Mouse (Mus musculus) kidney, postnatal 36 days (tissue): ENCODE results near the gene Ccdc97.
A peak's percentile ranks its signal among the peaks of the same experiment; 100 is the strongest.

Experiments used
- DNase-seq, 2 experiments: peaks; one replicate each; pipeline ENCODE4 v3.0.0; 2021 to 2022; ENCODE audit warnings: mixed read lengths in 2 of 2

The Ccdc97 gene

GRCm38 (mm10) chr7:25687811-25688401 is 31.0 kb downstream of the Ccdc97 start:
- DNase-seq: peak; percentile 54 to 79

- peak; percentile 77 to 88 for DNase-seq
These were observed 32.0 kb downstream of the Ccdc97 start, which contains the start of gene Tgfb1 for GRCm38 (mm10) chr7:25686680-25687531. Gene Tgfb1 (plus strand): TSS chr7:25687002.

DNA sequence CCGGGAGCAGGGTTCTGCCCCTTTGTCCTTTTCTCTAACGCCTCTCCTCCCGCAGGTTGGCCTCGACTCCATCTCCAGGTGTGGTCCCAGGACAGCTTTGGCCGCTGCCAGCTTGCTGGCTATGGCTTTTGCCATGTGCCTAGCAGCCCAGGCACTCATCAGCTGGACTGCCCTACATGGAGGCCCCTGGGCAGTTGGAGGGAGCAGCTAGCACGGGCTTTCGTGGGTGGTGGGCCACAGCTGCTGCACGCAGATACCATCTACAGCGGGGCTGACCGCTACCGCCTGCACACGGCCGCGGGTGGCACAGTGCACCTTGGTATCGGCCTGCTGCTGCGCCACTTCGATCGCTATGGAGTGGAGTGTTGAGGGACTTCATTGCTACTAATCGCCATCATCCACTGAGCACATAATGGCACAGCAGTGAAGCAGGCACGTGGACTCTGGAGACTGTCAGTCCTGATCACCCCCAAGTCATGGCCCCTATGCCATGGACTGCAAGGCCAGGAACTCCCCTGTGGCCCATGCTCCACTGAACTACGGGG is 32.9 kb downstream of the Ccdc97 start:
- DNase-seq: no peak

DNA sequence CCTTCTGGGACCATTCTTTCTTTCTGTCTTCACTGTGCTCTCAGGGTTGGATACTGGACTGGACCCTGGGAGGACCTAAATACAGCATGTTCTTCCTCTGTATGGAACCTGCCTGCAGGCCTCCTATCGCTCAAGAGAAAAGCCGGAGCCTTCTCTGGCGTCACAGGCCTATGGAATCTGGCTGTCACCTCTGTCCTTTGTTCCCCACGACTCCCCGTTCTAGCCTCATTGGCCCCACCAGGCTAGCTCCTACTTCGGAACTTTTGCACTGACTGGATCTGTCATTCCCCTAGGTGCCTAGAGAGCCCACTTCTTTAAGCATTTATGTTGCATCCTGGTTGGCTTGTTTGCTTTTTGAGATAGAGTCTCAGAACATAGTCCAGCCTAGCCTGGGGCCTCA is 34.2 kb downstream of the Ccdc97 start:
- DNase-seq: no peak

- peak in 1 of 2 experiments; percentile 52 for DNase-seq
These were observed 35.3 kb downstream of the Ccdc97 start for GRCm38 (mm10) chr7:25683474-25684180.

GRCm38 (mm10) chr7:25681341-25682231 is 37.3 kb downstream of the Ccdc97 start:
- DNase-seq: no peak

- peak; percentile 97 to 98 for DNase-seq
These were observed 38.2 kb downstream of the Ccdc97 start, which contains the start of gene B9d2 for GRCm38 (mm10) chr7:25680514-25681258. Gene B9d2 (plus strand): TSS chr7:25680780.

GRCm38 (mm10) chr7:25679971-25680370 is 38.9 kb downstream of the Ccdc97 start:
- DNase-seq: peak in 1 of 2 experiments; percentile 46

GRCm38 (mm10) chr7:25677013-25677412 is 41.9 kb downstream of the Ccdc97 start:
- DNase-seq: no peak

GRCm38 (mm10) chr7:25676085-25676781 is 42.7 kb downstream of the Ccdc97 start:
- DNase-seq: peak; percentile 94 to 95

DNA sequence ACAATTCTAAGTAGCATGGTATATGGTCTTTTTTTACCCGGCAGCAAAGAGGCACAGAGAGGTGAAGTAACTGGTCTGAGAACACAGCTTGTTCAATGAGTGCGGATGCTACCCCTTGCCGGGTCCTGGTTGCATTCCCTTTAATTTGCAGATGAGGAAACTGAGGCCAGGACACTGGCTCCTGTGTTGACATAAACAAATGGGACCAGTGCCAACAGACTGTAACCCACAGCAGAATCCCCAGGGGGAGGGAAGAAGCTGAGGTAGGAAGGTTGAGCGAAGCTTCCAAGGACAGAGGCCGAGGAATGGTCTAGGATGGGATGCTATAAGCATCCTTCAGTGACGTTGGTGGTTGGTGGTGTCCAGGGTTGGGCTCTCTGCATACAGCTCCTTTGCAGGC is 43.5 kb downstream of the Ccdc97 start:
- DNase-seq: no peak

DNA sequence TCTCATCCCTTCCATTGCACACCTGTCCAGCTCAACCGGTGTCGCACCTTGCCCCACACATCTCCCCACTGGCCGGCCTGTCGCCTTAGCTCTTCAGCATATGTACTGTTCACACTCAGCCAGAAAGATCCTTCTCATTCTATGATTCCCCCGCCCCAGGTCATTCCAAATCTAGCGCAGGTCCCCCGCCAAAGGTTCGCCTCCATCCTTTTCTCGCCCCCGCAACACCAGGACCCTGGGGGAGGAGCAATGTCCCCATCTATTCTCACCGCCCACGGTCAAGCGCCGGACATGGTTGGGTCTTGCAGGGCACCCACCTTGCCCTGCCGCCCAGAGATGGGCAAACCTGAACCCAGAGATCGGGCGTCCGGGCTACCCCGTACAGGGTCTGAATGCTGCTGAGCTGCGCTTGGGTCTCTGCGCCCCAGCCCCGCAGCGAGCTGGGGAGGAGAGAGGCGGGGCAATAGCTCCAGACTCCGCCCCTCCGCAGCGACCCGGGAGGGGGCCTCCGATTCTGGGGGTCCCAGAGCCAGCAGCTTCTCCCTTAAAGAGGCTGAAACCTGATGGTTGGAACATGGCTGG is 44.1 kb downstream of the Ccdc97 start, which contains the start of gene Tmem91:
Gene Tmem91, minus strand, starts transcription at position 448 of the 582 bp plus-strand sequence.
- DNase-seq: no peak

- no peak for DNase-seq
These were observed 44.6 kb downstream of the Ccdc97 start for GRCm38 (mm10) chr7:25674297-25674696.

DNA sequence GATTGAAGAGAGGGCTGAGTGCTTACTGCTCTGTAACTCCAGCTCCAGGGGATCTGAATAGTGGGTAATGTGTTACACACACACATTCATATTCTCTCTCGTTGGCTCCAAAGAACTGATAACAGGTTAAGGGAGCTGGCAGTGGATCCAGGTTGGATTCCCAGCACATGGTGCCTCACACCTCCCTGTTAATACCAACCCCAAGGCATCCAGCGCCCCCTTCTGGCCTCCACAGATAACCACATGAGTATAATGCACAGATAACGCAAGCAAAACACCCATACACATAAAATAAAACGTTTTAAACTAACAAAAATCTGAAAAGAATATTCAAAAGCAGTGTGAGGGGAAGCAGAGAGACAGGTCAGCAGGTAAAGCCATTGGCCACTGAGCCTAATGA is 46.4 kb downstream of the Ccdc97 start:
- no peak for DNase-seq

GRCm38 (mm10) chr7:25671686-25672085 is 47.2 kb downstream of the Ccdc97 start:
- no peak for DNase-seq

GRCm38 (mm10) chr7:25670096-25670495 is 48.8 kb downstream of the Ccdc97 start:
- DNase-seq: no peak

- no peak for DNase-seq
These were observed 49.3 kb downstream of the Ccdc97 start for GRCm38 (mm10) chr7:25669631-25670030.

DNA sequence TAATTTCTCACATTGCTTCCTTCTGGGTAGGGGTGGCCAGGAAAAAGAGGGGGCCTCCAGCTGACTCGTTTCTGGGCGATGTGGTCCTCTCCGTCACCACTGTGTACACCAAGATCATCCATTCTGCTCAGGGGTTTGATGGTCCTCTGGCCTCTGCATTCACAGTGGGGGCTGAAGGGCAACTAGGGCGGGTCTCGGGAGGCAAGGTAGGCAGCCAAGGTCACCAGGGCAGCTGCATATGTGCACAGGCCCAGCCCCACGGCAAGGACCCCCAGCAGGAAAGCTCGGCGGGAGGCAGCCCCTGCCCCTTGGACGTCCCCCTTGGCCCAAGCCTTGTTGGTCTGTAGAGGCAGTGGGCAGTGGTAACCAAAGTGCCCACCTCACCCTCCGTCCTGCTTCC is 49.7 kb downstream of the Ccdc97 start:
- DNase-seq: no peak

DNA sequence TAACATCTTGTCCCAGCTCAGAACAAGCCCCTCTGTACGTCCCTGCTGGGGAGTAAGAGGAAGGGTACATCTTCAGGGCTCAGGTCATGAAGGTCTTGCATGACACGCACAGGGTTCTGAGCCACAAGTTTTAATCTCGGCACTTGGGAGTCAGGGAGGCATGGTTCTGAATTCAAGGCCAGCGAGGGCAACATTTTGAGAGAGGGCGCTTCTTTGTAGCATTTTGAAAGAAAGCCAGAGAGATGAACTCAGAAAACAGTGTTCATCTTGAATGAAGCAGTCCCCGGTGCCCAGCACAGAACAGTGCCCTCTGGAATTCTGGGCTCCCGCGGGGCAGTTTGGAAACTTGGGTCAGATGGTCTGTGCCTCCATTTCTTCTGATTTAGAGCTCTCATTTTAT is 52.5 kb downstream of the Ccdc97 start:
- no peak for DNase-seq
